Mouse (Mus musculus): ENCODE results near the gene Nasp. TPM values are rescaled to one million over a fixed set of nuclear protein-coding genes. Genes with fewer than 3 reads are reported as not detected.
"Not testable (repeated sequence)": the region's sequence is repeated elsewhere in the genome, so short reads cannot be mapped to it uniquely, and the experiment has no call there.

Gene Nasp
- polyA plus RNA-seq (2012; rRNA removed): 5.4 and 6.0 TPM in 2 replicates

GRCm38 (mm10) chr4:116627722-116628662, at the start of gene Nasp:
Nasp (minus strand) TSS chr4:116627941.
- peak; percentile 71 for DNase-seq (ENCODE audit: low read depth, low spot score)
- 7% methylated on average over 23 of the region's 23 CpGs for WGBS

DNA sequence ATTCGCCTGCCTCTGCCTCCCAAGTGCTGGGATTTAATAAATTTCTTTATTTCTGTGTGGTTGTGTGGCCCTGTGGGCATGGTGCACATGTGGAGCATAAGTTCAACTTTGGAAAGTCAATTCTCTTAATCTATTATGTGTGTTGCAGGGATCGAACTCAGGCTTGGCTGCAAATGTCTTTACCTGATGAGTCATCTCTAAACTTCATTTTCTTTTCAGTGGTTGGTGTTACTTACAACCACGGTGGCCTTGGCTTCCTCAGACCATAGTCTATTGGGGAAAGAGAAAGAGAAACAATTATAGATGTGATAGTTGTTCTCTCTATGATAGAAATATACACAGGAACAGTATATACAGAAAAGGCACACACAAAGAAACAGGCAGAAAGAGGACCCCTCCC, 48.3 kb upstream of the Nasp start:
- DNase-seq (ENCODE audit: low read depth, low spot score): no peak
- 65% methylated on average over 3 of the region's 3 CpGs for WGBS

- DNase-seq (ENCODE audit: low read depth, low spot score): not testable (repeated sequence)
- 83% methylated on average over 6 of the region's 6 CpGs for WGBS
Observed at GRCm38 (mm10) chr4:116674761-116675160, 47.0 kb upstream of the Nasp start.

DNA sequence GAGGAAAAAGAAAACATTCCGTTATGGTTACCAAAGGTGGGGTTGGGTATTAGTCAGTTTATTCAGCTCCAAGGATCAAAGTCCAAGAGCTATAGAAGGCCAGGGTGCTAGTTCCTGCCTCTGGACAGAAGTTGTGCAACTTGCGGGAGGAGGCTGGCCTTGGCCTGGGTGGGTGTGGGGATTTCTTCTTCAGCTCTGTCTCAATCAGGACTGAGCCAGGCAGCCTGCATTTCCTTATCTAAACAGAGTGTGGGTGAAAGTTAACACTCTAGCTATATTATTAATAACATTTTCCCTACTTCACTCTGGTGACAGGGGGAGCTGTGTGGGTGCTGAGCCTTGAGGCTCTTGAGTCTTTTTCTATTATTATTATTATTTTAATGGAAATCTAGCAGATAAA, 45.0 kb upstream of the Nasp start:
- 26% methylated on average over 2 of the region's 2 CpGs for WGBS
- peak; percentile 82 for DNase-seq (ENCODE audit: low read depth, low spot score)

DNA sequence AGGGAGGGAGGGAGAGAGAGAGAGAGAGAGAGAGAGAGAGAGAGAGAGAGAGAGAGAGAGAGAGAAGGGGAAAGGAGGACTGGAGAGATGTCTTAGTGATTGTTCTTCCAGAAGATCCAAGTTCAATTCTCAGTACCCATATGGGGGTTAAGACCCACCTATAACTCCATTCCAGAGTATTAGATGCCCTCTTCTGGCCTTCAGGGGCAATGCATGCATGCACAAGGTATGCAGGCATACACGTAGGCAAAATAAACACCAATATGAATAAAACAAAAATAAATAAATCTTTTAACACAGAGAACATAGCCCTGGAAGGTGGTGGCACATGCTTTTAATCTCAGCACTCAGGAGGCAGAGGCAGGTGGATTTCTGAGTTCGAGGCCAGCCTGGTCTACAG, 41.5 kb upstream of the Nasp start:
- DNase-seq (ENCODE audit: low read depth, low spot score): no peak
- 45% methylated on average over 2 of the region's 2 CpGs for WGBS

- DNase-seq (ENCODE audit: low read depth, low spot score): no peak
- 13% methylated on average over 3 of the region's 3 CpGs for WGBS
Observed at GRCm38 (mm10) chr4:116668145-116668544, 40.4 kb upstream of the Nasp start.

- DNase-seq (ENCODE audit: low read depth, low spot score): no peak
- 69% methylated on average over 4 of the region's 4 CpGs for WGBS
Observed at GRCm38 (mm10) chr4:116666625-116667024, 38.9 kb upstream of the Nasp start.

DNA sequence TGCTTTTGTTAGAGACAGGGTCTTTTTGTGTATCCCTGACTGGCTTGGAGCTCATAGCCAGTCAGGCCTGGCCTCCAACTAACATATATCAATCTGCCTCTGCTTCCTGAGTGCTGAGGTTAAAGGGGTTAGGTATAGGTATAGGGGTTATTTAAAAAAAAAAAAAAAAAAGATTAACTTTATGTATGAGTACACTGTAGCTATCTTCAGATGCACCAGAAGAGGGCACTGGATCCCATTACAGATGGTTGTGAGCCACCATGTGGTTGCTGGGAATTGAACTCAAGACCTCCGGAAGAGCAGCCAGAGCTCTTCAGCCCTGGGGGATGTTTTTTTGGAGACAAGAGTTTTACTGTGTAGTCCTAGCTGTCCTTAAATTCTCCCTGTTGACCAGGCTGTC, 34.3 kb upstream of the Nasp start:
- no peak for DNase-seq (ENCODE audit: low read depth, low spot score)
- WGBS: 97% methylated on average over 1 of the region's 1 CpGs

- no peak for DNase-seq (ENCODE audit: low read depth, low spot score)
- WGBS: 15% methylated on average over 6 of the region's 6 CpGs
Observed at GRCm38 (mm10) chr4:116660829-116661228, 33.1 kb upstream of the Nasp start.

DNA sequence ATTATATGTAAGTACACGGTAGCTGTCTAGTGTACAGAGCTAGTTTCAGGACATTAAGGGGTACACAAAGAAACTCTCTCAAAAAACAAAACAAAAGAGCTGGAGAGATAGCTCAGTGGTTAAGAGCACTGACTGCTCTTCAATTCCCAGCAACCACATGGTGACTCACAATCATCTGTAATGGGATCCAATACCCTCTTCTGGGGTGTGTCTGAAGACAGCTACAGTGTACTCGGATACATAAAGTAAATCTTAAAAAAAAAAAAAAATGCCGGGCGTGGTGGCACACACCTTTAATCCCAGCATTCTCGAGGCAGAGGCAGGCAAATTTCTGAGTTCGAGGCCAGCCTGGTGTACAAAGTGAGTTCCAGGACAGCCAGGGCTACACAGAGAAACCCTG, 32.2 kb upstream of the Nasp start:
- 29% methylated on average over 6 of the region's 6 CpGs for WGBS
- not testable (repeated sequence) for DNase-seq (ENCODE audit: low read depth, low spot score)

- WGBS: 13% methylated on average over 2 of the region's 2 CpGs
- DNase-seq (ENCODE audit: low read depth, low spot score): no peak
Observed at GRCm38 (mm10) chr4:116659474-116659873, 31.7 kb upstream of the Nasp start.

DNA sequence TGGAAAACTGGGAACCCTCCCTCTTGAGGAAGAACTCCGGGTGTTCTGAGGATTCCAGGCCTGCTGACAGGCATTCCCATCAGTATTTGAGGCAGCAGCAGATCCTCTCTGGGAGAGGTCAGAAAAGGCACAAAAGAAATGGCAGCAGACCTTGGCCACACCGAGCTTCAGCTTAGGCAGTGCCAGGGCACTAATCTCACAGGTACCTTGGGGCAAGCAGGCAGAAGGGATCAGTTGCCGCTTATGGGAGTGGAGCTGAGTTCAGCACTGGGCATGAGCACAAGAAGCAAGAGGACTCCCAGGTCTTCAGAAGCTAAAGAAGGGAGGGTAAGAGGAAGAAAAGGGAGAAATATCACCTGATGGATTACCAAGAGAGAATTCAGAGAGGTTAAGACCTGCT, 30.2 kb upstream of the Nasp start:
- WGBS: 28% methylated on average over 3 of the region's 3 CpGs
- no peak for DNase-seq (ENCODE audit: low read depth, low spot score)

DNA sequence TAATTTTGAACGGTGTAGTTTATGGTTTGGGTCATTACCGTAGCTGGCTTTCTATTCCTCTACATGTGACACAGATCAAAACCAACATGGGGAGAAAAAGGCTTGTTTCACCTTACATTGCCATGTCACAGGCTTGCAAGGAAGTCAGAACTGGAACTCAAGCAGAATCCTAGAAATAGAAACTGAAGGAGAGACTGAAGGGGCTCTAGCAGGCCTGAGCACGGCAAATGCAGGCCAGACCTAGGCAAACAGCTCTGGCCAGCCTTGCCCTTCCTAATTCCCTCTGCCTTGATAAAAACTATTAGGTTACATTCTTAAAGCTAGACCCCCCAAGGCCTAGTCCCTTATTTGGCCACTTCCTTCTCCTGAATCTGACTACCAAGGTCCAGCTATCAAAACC, 27.9 kb upstream of the Nasp start:
- WGBS: 71% methylated on average over 3 of the region's 3 CpGs
- no peak for DNase-seq (ENCODE audit: low read depth, low spot score)

DNA sequence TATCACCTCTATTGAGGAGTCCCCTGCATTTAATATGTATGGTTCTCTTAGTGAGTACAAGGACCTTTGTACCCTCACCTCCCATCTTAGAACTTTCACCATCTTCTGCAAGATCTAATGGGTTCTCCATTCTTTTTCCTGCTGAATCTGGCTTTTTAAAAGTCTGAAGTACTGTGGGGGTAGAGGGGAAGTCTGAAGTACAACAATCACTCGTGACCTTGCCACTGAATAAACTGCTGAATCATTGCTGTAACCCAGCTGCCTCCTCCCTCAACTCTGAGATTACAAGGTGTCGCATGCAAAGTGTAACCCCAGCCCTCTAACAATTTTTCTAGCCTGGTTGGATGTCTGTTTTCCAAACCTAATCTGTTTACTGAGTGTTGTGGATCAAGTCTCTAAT, 27.4 kb upstream of the Nasp start:
- no peak for DNase-seq (ENCODE audit: low read depth, low spot score)

DNA sequence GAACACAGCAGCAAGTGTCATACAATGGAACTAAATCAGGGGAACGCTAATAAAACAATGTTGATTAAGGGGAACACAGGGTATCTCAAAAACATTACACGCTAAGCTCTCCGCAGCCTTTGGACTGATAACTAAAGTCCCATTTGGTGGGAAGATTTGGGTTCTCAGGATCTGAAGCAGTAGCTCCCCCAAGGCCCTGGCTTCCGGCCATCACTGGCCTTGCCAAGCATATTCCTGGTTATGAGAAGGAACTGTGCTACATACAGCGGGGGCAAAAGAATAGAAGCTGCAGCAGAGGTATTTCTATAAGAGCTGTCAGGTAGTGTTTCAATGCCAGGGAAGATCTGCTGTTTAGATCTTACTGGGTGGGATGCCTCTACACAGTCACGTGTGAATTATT, 25.5 kb upstream of the Nasp start:
- 87% methylated on average over 6 of the region's 6 CpGs for WGBS
- DNase-seq (ENCODE audit: low read depth, low spot score): no peak

More for the DNA sequence above, 27.4 kb upstream of the Nasp start:
- WGBS: 18% methylated on average over 2 of the region's 2 CpGs

- DNase-seq (ENCODE audit: low read depth, low spot score): no peak
- 4% methylated on average over 6 of the region's 6 CpGs for WGBS
Observed at GRCm38 (mm10) chr4:116651797-116652135, 24.0 kb upstream of the Nasp start.

DNA sequence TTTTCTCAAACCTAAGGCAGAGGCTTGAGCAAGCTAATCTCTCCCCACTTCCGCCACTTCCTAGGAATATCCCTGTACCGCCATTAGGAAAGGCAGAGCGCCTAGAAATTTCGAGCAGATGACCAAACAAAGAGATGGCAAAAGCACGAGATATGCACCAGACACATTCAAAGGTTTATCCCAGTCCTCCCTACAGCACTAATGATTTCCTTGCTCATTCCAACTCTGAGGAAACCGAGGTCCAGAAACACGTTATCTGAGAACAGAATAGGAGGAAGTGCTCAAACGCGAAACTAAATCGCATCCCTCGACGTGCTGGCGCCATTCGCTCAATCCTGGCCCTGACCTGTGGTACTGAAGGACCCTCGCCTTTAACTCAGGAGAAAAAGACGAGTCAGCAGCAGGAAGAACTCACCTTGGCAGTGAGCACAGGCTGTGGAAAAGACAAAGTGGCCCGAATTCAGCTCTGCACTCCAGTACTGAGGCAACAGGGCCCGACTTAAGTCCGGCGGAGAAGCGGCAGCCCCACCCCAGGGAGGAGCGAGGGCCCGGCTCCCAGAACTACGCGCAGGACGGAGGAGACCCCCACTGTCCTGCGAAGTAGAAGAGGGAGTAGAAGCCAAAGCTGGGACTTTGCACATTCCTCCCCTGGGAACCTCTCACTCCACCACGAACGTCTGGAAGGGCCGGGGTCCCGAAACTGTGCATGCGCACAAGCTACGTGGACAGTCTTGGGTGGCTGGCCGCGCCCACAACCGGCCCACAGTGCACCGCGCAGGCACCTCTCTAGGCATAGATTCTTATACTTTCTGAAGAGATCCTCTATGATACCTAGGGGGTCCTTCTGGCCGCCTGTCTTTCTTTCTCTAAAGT, 23.4 kb upstream of the Nasp start, which contains the start of gene Akr1a1:
Gene Akr1a1 (minus strand): TSS at position 757 of the 873 bp plus-strand sequence.
- WGBS: under 1% methylated on average over 39 of the region's 39 CpGs

GRCm38 (mm10) chr4:116650365-116650764, 22.6 kb upstream of the Nasp start:
- 7% methylated on average over 5 of the region's 5 CpGs for WGBS
- DNase-seq (ENCODE audit: low read depth, low spot score): no peak

More for the DNA sequence above, 23.4 kb upstream of the Nasp start, which contains the start of gene Akr1a1:
- DNase-seq (ENCODE audit: low read depth, low spot score): peak; percentile 71

GRCm38 (mm10) chr4:116649411-116649810, 21.7 kb upstream of the Nasp start:
- DNase-seq (ENCODE audit: low read depth, low spot score): no peak
- 35% methylated on average over 2 of the region's 2 CpGs for WGBS

- 66% methylated on average over 7 of the region's 7 CpGs for WGBS
- DNase-seq (ENCODE audit: low read depth, low spot score): no peak
Observed at GRCm38 (mm10) chr4:116645624-116646023, 17.9 kb upstream of the Nasp start.
